Mouse (Mus musculus) small intestine, adult 2 months (tissue): ENCODE measurements around the gene Gm43518. TPM values are rescaled to one million over a fixed set of nuclear protein-coding genes. Genes with fewer than 3 reads are reported as not detected.
A peak's percentile ranks its signal among the peaks of the same experiment; 100 is the strongest.

Source experiments
- H3K27ac ChIP-seq: fragments of 200-500 bp; 2 replicates; pipeline ENCODE4 v1.5.1; 2012; ENCODE audit warnings: low read depth, low read length, control low read depth, inconsistent platforms; ENCODE audit not compliant: insufficient read depth
- H3K27me3 ChIP-seq: fragments of 200-500 bp; 2 replicates; pipeline ENCODE4 v1.6.1; 2012; ENCODE audit warnings: mild to moderate bottlenecking, moderate library complexity, low read length, inconsistent platforms; ENCODE audit not compliant: control insufficient read depth, insufficient read depth
- H3K36me3 ChIP-seq: fragments of 200-500 bp; 2 replicates; pipeline ENCODE4 v1.6.1; 2012; ENCODE audit warnings: mild to moderate bottlenecking, low read length, control low read depth, inconsistent platforms; ENCODE audit not compliant: control insufficient read depth, insufficient read depth
- H3K4me1 ChIP-seq: fragments of 200-500 bp; 2 replicates; pipeline ENCODE4 v1.6.1; 2012; ENCODE audit warnings: low read length, inconsistent platforms, mixed read lengths; ENCODE audit not compliant: control insufficient read depth, insufficient read depth, insufficient read length
- H3K4me3 ChIP-seq: fragments of 200-500 bp; 2 replicates; pipeline ENCODE4 v1.5.1; 2012; ENCODE audit warnings: low read depth, mild to moderate bottlenecking, control low read depth, inconsistent platforms, low read length, moderate library complexity
- CTCF ChIP-seq: fragments of 200-500 bp; IDR thresholded peaks from 2 replicates; pipeline ENCODE4 v1.5.1; 2012; ENCODE audit warnings: low read depth, mild to moderate bottlenecking, control low read depth, inconsistent platforms, low read length, moderate library complexity, mixed read lengths; ENCODE audit not compliant: insufficient replicate concordance, insufficient read length; ENCODE audit errors: extremely low read depth
- POLR2A ChIP-seq: fragments of 200-500 bp; IDR thresholded peaks from 2 replicates; pipeline ENCODE4 v1.6.1; 2012; ENCODE audit warnings: low read depth, mild to moderate bottlenecking, control low read depth, inconsistent platforms, low read length, moderate library complexity
- WGBS: fragments of 180-500 bp; shearing (Covaris S2); methylation state at CpG from one replicate; pipeline ENCODE4 v1.1.7; 2018; 5-methylcytosine and 5-hydroxymethylcytosine counted together
- polyA plus RNA-seq: library from polyadenylated mRNA; depleted of rRNA; stranded (reverse); fragments of >200 nt; gene quantifications from 2 replicates; pipeline ENCODE4 v1.2.3, GENCODE M21; 2012; rRNA removed

The Gm43518 gene
- polyA plus RNA-seq, 1 experiment = 0.44 TPM

- TF ChIP-seq CTCF (no peak), POLR2A (no peak)
- Histone ChIP-seq H3K36me3 (peaks cover 5% of the 10 kb centered on the region; the same call in 1 of the 2 replicates), H3K27ac (no peak overlapping the region), H3K4me3 (no peak overlapping the region), H3K4me1 (peaks cover 32% of the 10 kb centered on the region), H3K27me3 (no peaks in the 10 kb centered on the region)
- WGBS = 73% methylated on average over 11 of the region's 11 CpGs
Observed at GRCm38 (mm10) chr5:123982838-123983237, 55.6 kb downstream of the Gm43518 start.

DNA sequence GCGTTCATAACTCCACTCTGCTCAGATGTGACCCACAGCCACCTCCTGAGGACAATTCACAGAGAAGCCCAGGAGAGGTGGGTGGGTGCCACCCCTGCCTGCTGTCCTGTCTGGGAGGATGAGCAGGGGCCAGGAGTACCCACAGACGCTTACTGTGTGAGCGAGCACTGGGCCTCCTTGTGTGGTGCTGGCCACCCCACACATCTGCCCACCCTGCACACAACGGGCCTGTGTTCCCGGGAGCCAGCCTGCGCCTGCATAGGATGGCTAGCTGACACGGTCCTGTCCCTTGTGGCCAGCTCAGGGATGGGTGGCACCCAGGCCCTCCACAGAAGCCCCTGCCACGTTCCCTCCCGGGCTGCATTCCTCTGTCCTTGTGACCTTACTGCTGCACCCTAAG lies 58.2 kb downstream of the Gm43518 start:
- Histone ChIP-seq H3K27ac (no peak overlapping the region), H3K4me1 (peaks cover 34% of the 10 kb centered on the region), H3K4me3 (no peak overlapping the region), H3K36me3 (peaks cover 9% of the 10 kb centered on the region), H3K27me3 (no peaks in the 10 kb centered on the region)
- TF ChIP-seq CTCF = no peak
- TF ChIP-seq POLR2A = no peak
- WGBS = 91% methylated on average over 9 of the region's 9 CpGs

- TF ChIP-seq CTCF (no peak), POLR2A (no peak)
- H3K36me3 ChIP-seq = peaks cover 20% of the 10 kb centered on the region
- peaks cover 26% of the 10 kb centered on the region for H3K4me1 ChIP-seq
- WGBS = 25% methylated on average over 2 of the region's 2 CpGs
- peak overlapping the region; percentile 45; the same call in 1 of the 2 replicates for H3K27ac ChIP-seq
- H3K27me3 ChIP-seq = no peaks in the 10 kb centered on the region
- no peak overlapping the region for H3K4me3 ChIP-seq
Observed at GRCm38 (mm10) chr5:123986925-123987324, 59.7 kb downstream of the Gm43518 start.

DNA sequence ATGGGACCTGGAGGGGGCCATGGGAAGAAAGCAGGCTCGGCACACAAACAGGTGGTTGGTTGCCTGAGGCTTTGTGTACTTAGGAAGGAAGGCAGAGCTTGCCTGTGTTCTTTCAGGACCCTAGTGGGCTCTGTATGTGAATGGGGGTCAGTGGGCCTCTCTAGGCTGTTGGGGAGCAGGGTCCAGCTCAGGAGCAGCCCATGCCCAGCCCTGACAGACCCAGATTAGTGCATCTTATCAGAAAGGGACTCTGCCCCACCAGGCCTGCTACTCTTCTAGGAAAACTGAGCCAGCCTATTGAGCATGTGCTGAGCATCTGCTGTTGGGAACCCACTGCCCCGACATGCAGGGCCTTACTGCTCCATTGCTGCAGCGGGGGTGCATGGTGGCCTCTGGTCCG lies 60.3 kb downstream of the Gm43518 start:
- Histone ChIP-seq H3K27me3 (no peaks in the 10 kb centered on the region), H3K4me1 (peaks cover 29% of the 10 kb centered on the region), H3K27ac (peak overlapping the region; percentile 45), H3K4me3 (no peak overlapping the region), H3K36me3 (peaks cover 23% of the 10 kb centered on the region)
- WGBS = 53% methylated on average over 4 of the region's 4 CpGs
- TF ChIP-seq CTCF (no peak), POLR2A (no peak)

Other genes starting within 250 kb of the Gm43518 start
- gene Clip1, start 242.8 kb upstream of the Gm43518 start, polyA plus RNA-seq = 4.4 and 4.5 TPM in 2 replicates
- 10.2 and 19.2 TPM in 2 replicates for gene Zcchc8, start 206.3 kb upstream of the Gm43518 start, polyA plus RNA-seq
- 1.9 and 6.0 TPM in 2 replicates for gene Rsrc2, start 178.0 kb upstream of the Gm43518 start, polyA plus RNA-seq
- 0.55 and 1.8 TPM in 2 replicates for gene Kntc1, start 177.7 kb upstream of the Gm43518 start, polyA plus RNA-seq
- gene Hcar2, start 61.9 kb upstream of the Gm43518 start, polyA plus RNA-seq = 0.30 and 0.65 TPM in 2 replicates
- gene Hcar1, start 47.4 kb upstream of the Gm43518 start, polyA plus RNA-seq = 1.2 and 3.9 TPM in 2 replicates
- 1.4 and 2.4 TPM in 2 replicates for gene Denr, start 20.2 kb upstream of the Gm43518 start, polyA plus RNA-seq
- gene Ccdc62, start 3.3 kb downstream of the Gm43518 start, polyA plus RNA-seq = 0.53 and 1.9 TPM in 2 replicates
- 30.3 and 40.9 TPM in 2 replicates for gene Hip1r, start 46.2 kb downstream of the Gm43518 start, polyA plus RNA-seq
- 35.9 and 55.6 TPM in 2 replicates for gene Vps37b, start 104.9 kb downstream of the Gm43518 start, polyA plus RNA-seq
- 11.9 and 21.2 TPM in 2 replicates for gene Abcb9, start 168.4 kb downstream of the Gm43518 start, polyA plus RNA-seq
- 44.0 and 48.7 TPM in 2 replicates for gene Ogfod2, start 184.9 kb downstream of the Gm43518 start, polyA plus RNA-seq
- 12.7 and 19.6 TPM in 2 replicates for gene Arl6ip4, start 188.7 kb downstream of the Gm43518 start, polyA plus RNA-seq